Mouse (Mus musculus) granulocyte monocyte progenitor cell, adult 5-6 weeks (primary cell): ENCODE results near the gene Golgb1. TPM values are rescaled to one million over a fixed set of nuclear protein-coding genes. Genes with fewer than 3 reads are reported as not detected.

Experiments
- ATAC-seq: replicated peaks from 2 replicates; pipeline ENCODE4 v1.8.0; 2016; ENCODE audit warnings: mild to moderate bottlenecking, moderate TSS enrichment, inconsistent platforms; ENCODE audit not compliant: poor library complexity, severe bottlenecking
- total RNA-seq, 2 experiments: library from RNA; stranded (forward) in 1 of 2; stranded (reverse) in 1 of 2; fragments of 200-712, 200-1000 nt in 1 of 2; fragments of >200 nt in 1 of 2; fragmentation: Nextera tagmentation in 1 of 2; gene quantifications; 2 replicates each; pipeline ENCODE4 v1.2.3; 2014 to 2017

Golgb1 gene
- total RNA-seq, 2 experiments from 2014 or later = 31.5 to 32.4 TPM

DNA sequence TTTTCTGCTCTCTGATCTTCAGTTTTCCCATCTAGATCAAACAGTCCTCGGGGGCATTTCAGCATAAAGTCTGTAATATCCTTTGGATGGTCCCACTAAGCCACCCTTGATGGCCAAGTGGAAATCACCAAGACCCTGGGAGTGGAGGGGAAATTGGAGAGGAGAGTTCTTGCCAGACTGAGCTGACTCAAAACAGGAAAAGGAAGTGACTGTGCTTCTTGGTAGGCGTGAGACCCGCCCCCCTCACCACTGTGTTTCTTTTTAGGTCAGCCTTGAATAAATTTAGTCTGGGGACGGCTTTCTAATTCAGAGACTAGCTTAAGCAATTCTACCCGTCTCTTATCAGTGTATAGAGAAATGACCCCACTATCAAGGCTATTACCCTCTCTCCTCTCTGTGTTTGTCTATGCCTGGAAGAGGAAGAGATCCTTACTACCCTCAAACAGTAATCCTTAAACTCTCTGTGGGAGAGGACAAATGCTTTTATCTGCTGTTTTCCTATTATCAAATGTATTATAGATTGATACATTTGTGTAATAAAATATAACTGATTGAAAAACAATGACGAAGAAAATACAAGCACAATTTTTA, 66.3 kb downstream of the Golgb1 start:
- peak; percentile 92 for ATAC-seq

DNA sequence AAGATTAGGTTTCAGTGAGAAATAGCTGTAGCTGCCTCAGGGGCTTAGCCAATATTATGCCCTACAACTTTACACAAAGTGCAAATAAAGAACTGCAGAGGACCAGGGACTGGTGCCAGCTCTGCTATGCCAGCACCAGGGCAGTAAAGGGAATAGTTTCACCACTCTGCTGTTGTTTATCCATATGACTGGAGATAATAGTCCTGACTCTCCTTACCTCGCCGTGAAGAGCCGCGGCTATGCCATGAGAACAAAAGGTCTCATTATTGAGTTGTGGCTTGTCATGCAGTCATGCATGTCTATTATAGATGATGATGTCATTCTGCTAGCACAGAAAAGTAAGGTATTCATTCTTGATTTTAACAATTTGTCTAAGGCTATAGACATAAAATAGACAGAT, 67.0 kb downstream of the Golgb1 start:
- no peak for ATAC-seq

DNA sequence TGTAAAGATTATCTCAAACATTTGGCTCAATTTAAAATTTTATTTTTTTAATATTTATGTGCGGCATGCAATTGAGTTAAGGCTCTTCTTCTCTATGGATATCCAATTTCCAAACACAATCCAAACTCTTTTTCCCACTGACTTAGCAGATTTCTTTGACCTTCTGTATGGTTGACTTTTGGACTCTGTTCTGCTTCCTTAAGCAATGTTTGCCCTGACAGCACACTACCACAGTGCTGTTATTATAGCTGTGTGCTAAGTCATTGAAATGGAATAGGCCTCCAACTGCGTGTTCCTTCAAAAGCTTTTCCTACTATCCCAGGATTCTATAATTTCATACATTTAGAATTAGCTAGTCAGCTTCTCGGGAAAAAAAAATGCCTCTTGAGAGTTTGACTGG, 68.7 kb downstream of the Golgb1 start:
- ATAC-seq = no peak

- no peak for ATAC-seq
Measured at GRCm38 (mm10) chr16:36944895-36945424, 70.0 kb downstream of the Golgb1 start.

GRCm38 (mm10) chr16:36946459-36947159, 71.7 kb downstream of the Golgb1 start:
- ATAC-seq = no peak

- no peak for ATAC-seq
Measured at GRCm38 (mm10) chr16:36947646-36948197, 72.8 kb downstream of the Golgb1 start.

GRCm38 (mm10) chr16:36949614-36950336, 74.8 kb downstream of the Golgb1 start:
- ATAC-seq = no peak; the same call in 1 of the 2 replicates

DNA sequence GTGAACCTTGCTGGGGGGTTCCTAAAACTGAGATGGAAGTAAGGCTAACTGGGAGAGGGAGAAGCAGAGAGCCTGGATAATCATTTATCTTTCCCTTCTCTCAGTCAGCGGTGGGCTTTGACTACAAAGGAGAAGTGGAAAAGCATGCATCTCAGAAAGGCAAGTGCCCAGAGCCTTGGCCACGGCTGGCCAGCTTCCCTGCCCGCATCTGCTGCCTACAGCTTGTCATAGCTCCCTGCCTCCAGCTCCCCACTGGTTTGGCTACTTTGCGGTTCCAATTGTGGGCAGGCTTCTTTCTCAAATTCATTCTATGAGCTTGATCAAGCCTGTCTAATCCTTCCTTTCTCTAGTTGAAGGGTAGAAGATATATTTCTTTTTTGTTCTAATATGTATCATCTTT, 76.1 kb downstream of the Golgb1 start:
- ATAC-seq = no peak

DNA sequence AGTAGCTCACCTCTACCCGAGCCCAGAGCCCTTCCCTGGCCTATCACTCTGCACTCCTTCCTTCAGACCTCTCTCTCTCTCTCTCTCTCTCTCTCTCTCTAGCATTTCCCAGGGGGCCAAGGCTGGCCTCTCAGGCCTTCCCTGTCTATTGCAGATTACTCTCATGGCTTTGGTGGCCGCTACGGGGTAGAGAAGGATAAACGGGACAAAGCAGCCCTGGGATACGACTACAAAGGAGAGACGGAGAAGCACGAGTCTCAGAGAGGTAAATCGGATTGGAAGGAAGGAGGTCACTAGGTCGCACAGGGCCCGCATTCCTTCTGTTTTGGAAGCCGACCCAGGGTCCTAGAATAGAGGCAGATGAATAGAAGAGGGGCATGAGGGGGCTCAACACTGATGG, 80.2 kb downstream of the Golgb1 start:
- no peak for ATAC-seq

DNA sequence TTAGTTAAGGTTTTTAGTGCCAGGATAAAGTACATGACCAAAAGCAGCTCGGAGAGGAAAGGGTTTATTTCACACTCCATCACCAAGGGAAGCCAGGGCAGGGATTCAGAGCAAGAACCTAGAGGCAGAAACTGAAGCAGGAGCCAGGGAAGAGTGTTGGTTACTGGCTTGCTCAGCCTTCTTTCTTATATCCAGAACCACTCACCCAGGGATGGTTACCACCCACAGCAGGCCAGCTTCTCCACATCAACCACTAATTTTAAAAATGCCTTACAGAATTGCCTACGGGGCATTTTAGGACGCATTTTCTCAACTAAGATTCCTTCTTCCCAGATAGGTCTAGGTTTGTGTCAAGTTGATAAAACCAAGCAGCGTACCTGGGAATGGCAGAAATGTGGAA, 88.5 kb downstream of the Golgb1 start:
- no peak for ATAC-seq

DNA sequence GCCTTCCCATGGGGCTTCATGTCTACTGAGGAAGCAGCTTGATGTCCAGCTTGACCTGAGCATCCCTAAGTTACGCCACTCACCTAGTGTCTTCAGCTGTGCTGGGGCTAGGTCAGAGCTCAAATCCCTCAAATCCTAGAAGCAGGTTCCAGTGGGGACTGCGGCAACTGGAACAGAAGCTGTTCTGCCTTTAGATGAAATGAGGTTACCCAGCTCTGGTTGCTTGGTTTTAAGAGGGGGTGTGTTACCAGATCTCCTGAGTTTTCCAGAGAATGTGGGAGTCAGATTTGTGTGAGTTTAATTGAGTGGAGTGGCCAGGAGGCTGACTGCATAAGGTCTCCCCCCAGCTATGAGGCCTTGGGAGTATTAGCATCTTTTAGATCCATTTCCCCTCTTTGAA, 104.2 kb downstream of the Golgb1 start:
- ATAC-seq = no peak

Other genes starting within 250 kb of the Golgb1 start
- not detected in 2 replicates for gene Cd86, start 209.1 kb upstream of the Golgb1 start, total RNA-seq (2014; fragmentation: Nextera tagmentation)
- 0.52 and 3.5 TPM in 2 replicates for gene Cd86, start 209.1 kb upstream of the Golgb1 start, total RNA-seq (2017)
- gene Ildr1, start 181.2 kb upstream of the Golgb1 start, total RNA-seq (2014; fragmentation: Nextera tagmentation) = not detected in 2 replicates
- gene Ildr1, start 181.2 kb upstream of the Golgb1 start, total RNA-seq (2017) = not detected in 2 replicates
- gene Slc15a2, start 90.2 kb upstream of the Golgb1 start, total RNA-seq (2014; fragmentation: Nextera tagmentation) = 5.8 and 9.2 TPM in 2 replicates
- gene Slc15a2, start 90.2 kb upstream of the Golgb1 start, total RNA-seq (2017) = 6.1 and 10.6 TPM in 2 replicates
- 4.7 and 13.6 TPM in 2 replicates for gene Iqcb1, start 46.8 kb upstream of the Golgb1 start, total RNA-seq (2014; fragmentation: Nextera tagmentation)
- 10.8 and 11.2 TPM in 2 replicates for gene Iqcb1, start 46.8 kb upstream of the Golgb1 start, total RNA-seq (2017)
- 2.8 TPM in 1 of 2 replicates, not detected in the other for gene Eaf2, start 137 bp upstream of the Golgb1 start, total RNA-seq (2014; fragmentation: Nextera tagmentation)
- gene Eaf2, start 137 bp upstream of the Golgb1 start, total RNA-seq (2017) = not detected in 2 replicates
- gene Hcls1, start 59.8 kb downstream of the Golgb1 start, total RNA-seq (2014; fragmentation: Nextera tagmentation) = 61.8 and 73.6 TPM in 2 replicates
- 110 and 125 TPM in 2 replicates for gene Hcls1, start 59.8 kb downstream of the Golgb1 start, total RNA-seq (2017)
- gene Fbxo40, start 115.3 kb downstream of the Golgb1 start, total RNA-seq (2014; fragmentation: Nextera tagmentation) = 0.19 and 0.28 TPM in 2 replicates
- gene Fbxo40, start 115.3 kb downstream of the Golgb1 start, total RNA-seq (2017) = 0.31 and 0.47 TPM in 2 replicates
- 17.9 and 18.0 TPM in 2 replicates for gene Polq, start 136.6 kb downstream of the Golgb1 start, total RNA-seq (2014; fragmentation: Nextera tagmentation)
- gene Polq, start 136.6 kb downstream of the Golgb1 start, total RNA-seq (2017) = 25.2 and 29.3 TPM in 2 replicates